Mouse (Mus musculus) hindbrain, embryonic 12.5 days (tissue): ENCODE measurements at regions not wholly inside any gene's neighbourhood (a gene's known extent, or its start where the extent isn't known, plus 50 kb on each side); places are given as distances from the start of the nearest gene placed in this dataset.

Source experiments
- ATAC-seq: fragments of 200-750 bp; cut with Nextera tagmentation; 2 replicates; pipeline ENCODE4 v1.8.0; 2017; ENCODE audit warnings: moderate TSS enrichment; ENCODE audit not compliant: low FRiP score
- H3K27ac ChIP-seq: fragments of 300-500 bp; sonication (generic); 2 replicates; pipeline ENCODE4 v1.5.1; 2016; ENCODE audit warnings: mild to moderate bottlenecking
- H3K27me3 ChIP-seq: fragments of 300-500 bp; sonication (generic); 2 replicates; pipeline ENCODE4 v1.6.1; 2016; ENCODE audit warnings: mild to moderate bottlenecking
- H3K36me3 ChIP-seq: fragments of 300-500 bp; sonication (generic); 2 replicates; pipeline ENCODE4 v1.6.1; 2016; ENCODE audit warnings: mild to moderate bottlenecking
- H3K4me1 ChIP-seq: fragments of 300-500 bp; sonication (generic); 2 replicates; pipeline ENCODE4 v1.6.1; 2016
- H3K4me2 ChIP-seq: fragments of 300-500 bp; sonication (generic); replicated peaks from 2 replicates; pipeline ENCODE4 v1.6.1; 2016; ENCODE audit warnings: mild to moderate bottlenecking
- H3K4me3 ChIP-seq: fragments of 300-500 bp; sonication (generic); 2 replicates; pipeline ENCODE4 v1.5.1; 2016; ENCODE audit warnings: mild to moderate bottlenecking
- H3K9ac ChIP-seq: fragments of 300-500 bp; sonication (generic); 2 replicates; pipeline ENCODE4 v1.6.1; 2016; ENCODE audit warnings: mild to moderate bottlenecking, moderate library complexity
- H3K9me3 ChIP-seq: fragments of 300-500 bp; sonication (generic); replicated peaks from 2 replicates; pipeline ENCODE4 v1.6.1; 2016; ENCODE audit warnings: mild to moderate bottlenecking
- WGBS: fragments of 180-500 bp; shearing (Covaris S2); methylation state at CpG from one replicate; pipeline ENCODE4 v1.1.7; 2016; 5-methylcytosine and 5-hydroxymethylcytosine counted together

DNA sequence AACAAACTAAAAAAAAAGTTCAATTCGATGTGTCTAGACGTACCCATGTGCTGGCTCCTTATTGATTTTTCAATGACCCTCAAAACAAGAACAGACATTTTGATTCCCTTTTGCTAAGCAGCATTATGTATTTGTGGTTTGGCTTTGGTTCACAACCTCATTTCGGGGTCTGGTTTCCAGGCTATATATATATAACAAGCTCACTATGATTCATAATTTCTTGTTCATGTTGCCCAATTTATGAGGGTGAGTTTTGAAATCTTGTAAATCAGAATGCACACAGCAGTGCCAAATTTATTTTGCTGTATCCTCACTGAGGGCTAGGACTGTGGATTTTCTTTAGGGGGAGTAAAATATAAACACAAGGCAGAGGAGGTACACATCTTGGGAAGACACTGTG is 177.0 kb downstream of the Calcrl start:
- no peak for ATAC-seq
- WGBS = 93% methylated on average over 3 of the region's 3 CpGs
- no peak overlapping the region for H3K27ac ChIP-seq

GRCm38 (mm10) chr2:84249871-84250270 is 175.3 kb downstream of the Calcrl start:
- 55% methylated on average over 3 of the region's 3 CpGs for WGBS

More for the DNA sequence above, 177.0 kb downstream of the Calcrl start:
- no peaks in the 10 kb centered on the region for H3K36me3 ChIP-seq
- no peaks in the 10 kb centered on the region for H3K27me3 ChIP-seq
- no peaks in the 10 kb centered on the region for H3K4me1 ChIP-seq
- H3K9ac ChIP-seq = no peak overlapping the region
- H3K9me3 ChIP-seq = no peaks in the 10 kb centered on the region
- H3K4me2 ChIP-seq = no peak overlapping the region
- no peak overlapping the region for H3K4me3 ChIP-seq

DNA sequence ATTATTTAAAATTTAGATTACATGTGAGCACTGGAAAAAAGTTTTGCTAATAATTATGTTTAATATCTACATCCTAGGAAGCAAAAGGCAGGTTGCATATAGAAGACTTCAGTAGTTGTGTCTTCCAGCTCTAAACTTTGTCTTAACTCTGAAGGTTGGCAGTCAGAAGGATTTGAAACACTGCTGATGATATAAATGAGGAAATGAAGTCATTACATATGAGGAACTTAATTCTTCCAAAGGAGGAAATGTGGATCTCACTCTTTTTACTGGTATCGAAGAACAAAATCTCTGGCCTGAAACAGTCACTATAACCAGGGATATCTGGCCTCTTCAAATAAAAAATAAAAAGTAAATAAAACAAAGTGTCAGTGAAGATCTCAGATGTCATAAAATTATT is 173.1 kb downstream of the Calcrl start:
- ATAC-seq = no peak
- H3K27me3 ChIP-seq = no peaks in the 10 kb centered on the region
- no peak overlapping the region for H3K4me2 ChIP-seq
- no peaks in the 10 kb centered on the region for H3K9me3 ChIP-seq
- no peak overlapping the region for H3K9ac ChIP-seq
- H3K27ac ChIP-seq = no peak overlapping the region
- 94% methylated on average over 1 of the region's 1 CpGs for WGBS
- no peaks in the 10 kb centered on the region for H3K36me3 ChIP-seq
- no peaks in the 10 kb centered on the region for H3K4me1 ChIP-seq
- no peak overlapping the region for H3K4me3 ChIP-seq

More at GRCm38 (mm10) chr2:84249871-84250270, 175.3 kb downstream of the Calcrl start:
- no peak overlapping the region for H3K9ac ChIP-seq
- H3K27me3 ChIP-seq = no peaks in the 10 kb centered on the region
- ATAC-seq = no peak
- H3K9me3 ChIP-seq = no peaks in the 10 kb centered on the region
- H3K27ac ChIP-seq = no peak overlapping the region
- no peaks in the 10 kb centered on the region for H3K4me1 ChIP-seq
- H3K4me2 ChIP-seq = no peak overlapping the region
- no peaks in the 10 kb centered on the region for H3K36me3 ChIP-seq
- H3K4me3 ChIP-seq = no peak overlapping the region

GRCm38 (mm10) chr2:84258339-84259006 is 166.7 kb downstream of the Calcrl start:
- Histone ChIP-seq H3K27me3 (no peaks in the 10 kb centered on the region), H3K36me3 (no peaks in the 10 kb centered on the region), H3K4me1 (no peaks in the 10 kb centered on the region), H3K9ac (no peak overlapping the region), H3K4me2 (no peak overlapping the region), H3K4me3 (no peak overlapping the region), H3K9me3 (no peaks in the 10 kb centered on the region), H3K27ac (no peak overlapping the region)
- WGBS = 92% methylated on average over 2 of the region's 2 CpGs
- ATAC-seq = no peak

GRCm38 (mm10) chr2:84259222-84259621 is 166.0 kb downstream of the Calcrl start:
- H3K4me1 ChIP-seq = no peaks in the 10 kb centered on the region
- H3K27me3 ChIP-seq = no peaks in the 10 kb centered on the region
- H3K4me3 ChIP-seq = no peak overlapping the region
- H3K36me3 ChIP-seq = no peaks in the 10 kb centered on the region
- no peak overlapping the region for H3K27ac ChIP-seq
- no peak overlapping the region for H3K4me2 ChIP-seq
- H3K9ac ChIP-seq = no peak overlapping the region
- no peak for ATAC-seq
- 89% methylated on average over 1 of the region's 1 CpGs for WGBS
- H3K9me3 ChIP-seq = no peaks in the 10 kb centered on the region

GRCm38 (mm10) chr2:84260701-84261100 is 164.5 kb downstream of the Calcrl start:
- 42% methylated on average over 4 of the region's 4 CpGs for WGBS
- H3K4me3 ChIP-seq = no peak overlapping the region
- no peak overlapping the region for H3K9ac ChIP-seq
- H3K4me1 ChIP-seq = no peaks in the 10 kb centered on the region
- H3K9me3 ChIP-seq = no peaks in the 10 kb centered on the region
- H3K36me3 ChIP-seq = no peaks in the 10 kb centered on the region
- no peaks in the 10 kb centered on the region for H3K27me3 ChIP-seq
- no peak for ATAC-seq
- no peak overlapping the region for H3K4me2 ChIP-seq
- H3K27ac ChIP-seq = no peak overlapping the region

GRCm38 (mm10) chr2:84261481-84261880 is 163.7 kb downstream of the Calcrl start:
- ATAC-seq = no peak
- Histone ChIP-seq H3K4me3 (no peak overlapping the region), H3K4me2 (no peak overlapping the region), H3K27me3 (no peaks in the 10 kb centered on the region), H3K4me1 (no peaks in the 10 kb centered on the region), H3K36me3 (no peaks in the 10 kb centered on the region), H3K9me3 (no peaks in the 10 kb centered on the region), H3K27ac (no peak overlapping the region), H3K9ac (no peak overlapping the region)
- 92% methylated on average over 5 of the region's 5 CpGs for WGBS

DNA sequence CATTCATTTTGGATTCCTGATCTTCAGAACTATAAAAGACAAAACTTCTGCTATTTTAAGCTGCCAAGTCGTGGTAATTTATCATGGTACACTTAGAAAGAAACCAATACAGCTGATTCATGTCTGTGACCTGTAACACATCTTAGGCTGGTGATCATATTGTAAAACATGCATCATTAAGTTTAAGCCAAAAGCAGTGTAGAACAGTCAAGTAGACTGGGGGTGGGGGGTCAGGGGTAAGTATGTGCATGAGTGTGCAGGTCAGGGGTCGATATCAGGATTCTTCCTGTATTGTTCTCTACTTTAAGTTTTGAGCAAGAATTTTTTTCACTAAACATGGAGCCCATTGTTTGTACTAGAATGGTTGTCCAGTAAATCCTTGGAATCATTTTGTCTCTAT is 160.7 kb downstream of the Calcrl start:
- 74% methylated on average over 2 of the region's 2 CpGs for WGBS
- Histone ChIP-seq H3K27me3 (no peaks in the 10 kb centered on the region), H3K36me3 (no peaks in the 10 kb centered on the region), H3K27ac (no peak overlapping the region), H3K9ac (no peak overlapping the region), H3K4me2 (no peak overlapping the region), H3K4me1 (no peaks in the 10 kb centered on the region), H3K9me3 (no peaks in the 10 kb centered on the region), H3K4me3 (no peak overlapping the region)
- no peak for ATAC-seq

- no peaks in the 10 kb centered on the region for H3K27me3 ChIP-seq
- no peak overlapping the region for H3K4me3 ChIP-seq
- no peak overlapping the region for H3K4me2 ChIP-seq
- no peaks in the 10 kb centered on the region for H3K4me1 ChIP-seq
- H3K36me3 ChIP-seq = no peaks in the 10 kb centered on the region
- no peaks in the 10 kb centered on the region for H3K9me3 ChIP-seq
- H3K9ac ChIP-seq = no peak overlapping the region
- no peak overlapping the region for H3K27ac ChIP-seq
- ATAC-seq = no peak
Observed at GRCm38 (mm10) chr2:84265002-84265401, 160.2 kb downstream of the Calcrl start.

DNA sequence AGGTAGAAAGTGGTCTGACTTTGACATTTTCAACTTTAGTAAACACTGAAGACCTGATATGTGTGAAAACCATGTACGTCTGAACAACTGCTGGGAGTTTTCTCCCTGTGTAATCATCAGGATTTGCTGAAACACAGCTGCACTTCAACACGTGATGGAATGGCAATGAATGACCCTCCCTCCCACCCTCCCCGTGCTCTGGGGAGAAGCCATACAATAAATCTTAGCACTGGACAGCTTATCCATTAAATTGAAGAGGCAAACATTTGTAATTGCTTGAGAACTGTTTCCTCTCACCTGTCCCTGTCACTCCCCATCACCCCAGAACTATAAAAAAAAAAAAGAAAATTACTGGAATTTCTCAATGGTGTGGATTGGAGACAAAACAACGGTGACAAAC is 159.1 kb downstream of the Calcrl start:
- no peak overlapping the region for H3K27ac ChIP-seq
- no peak overlapping the region for H3K4me3 ChIP-seq
- H3K9me3 ChIP-seq = no peaks in the 10 kb centered on the region
- H3K4me1 ChIP-seq = no peaks in the 10 kb centered on the region
- H3K27me3 ChIP-seq = no peaks in the 10 kb centered on the region
- H3K4me2 ChIP-seq = no peak overlapping the region
- no peak overlapping the region for H3K9ac ChIP-seq
- ATAC-seq = peak; percentile 54; the same call in 1 of the 2 replicates
- WGBS = 42% methylated on average over 4 of the region's 4 CpGs
- no peaks in the 10 kb centered on the region for H3K36me3 ChIP-seq

- H3K9me3 ChIP-seq = no peaks in the 10 kb centered on the region
- H3K27me3 ChIP-seq = no peaks in the 10 kb centered on the region
- H3K9ac ChIP-seq = no peak overlapping the region
- H3K4me1 ChIP-seq = no peaks in the 10 kb centered on the region
- H3K4me3 ChIP-seq = no peak overlapping the region
- H3K27ac ChIP-seq = no peak overlapping the region
- ATAC-seq = no peak
- no peak overlapping the region for H3K4me2 ChIP-seq
- WGBS = 58% methylated on average over 6 of the region's 6 CpGs
- H3K36me3 ChIP-seq = no peaks in the 10 kb centered on the region
Observed at GRCm38 (mm10) chr2:84266883-84267554, 158.2 kb downstream of the Calcrl start.

DNA sequence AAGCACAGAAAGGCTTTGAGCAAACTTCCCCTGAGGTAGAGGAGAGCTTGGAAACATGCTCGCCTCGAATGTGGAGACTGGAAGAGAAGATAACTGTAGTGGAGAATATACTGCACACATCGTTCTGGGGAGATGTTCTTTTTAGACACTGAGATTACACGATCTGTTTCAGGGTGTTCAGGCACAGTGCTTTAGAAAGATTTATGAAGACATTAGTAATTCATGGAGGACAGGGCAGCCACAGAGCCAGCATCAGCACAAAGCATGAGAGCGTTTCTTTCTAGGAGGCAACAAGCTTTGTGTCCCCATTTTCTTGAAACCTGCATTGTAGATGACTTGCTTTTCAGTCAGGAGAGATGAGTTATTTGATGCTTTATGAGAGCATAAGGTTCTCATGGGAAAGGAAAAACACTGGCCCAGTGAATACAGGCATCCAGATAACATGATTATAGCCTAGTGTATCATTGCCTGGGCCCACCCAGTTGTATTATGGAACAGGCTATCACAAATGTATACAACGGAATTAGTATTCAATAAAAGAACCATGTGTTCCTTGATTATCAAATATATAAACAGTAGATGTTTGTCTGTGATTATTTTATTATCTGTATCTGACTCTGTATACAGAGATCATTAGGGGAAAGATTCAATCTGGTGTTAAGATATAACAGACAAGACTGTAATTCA is 151.0 kb downstream of the Calcrl start:
- no peak for ATAC-seq
- Histone ChIP-seq H3K4me2 (no peak overlapping the region), H3K27me3 (no peaks in the 10 kb centered on the region), H3K27ac (no peak overlapping the region), H3K9me3 (no peaks in the 10 kb centered on the region), H3K9ac (no peak overlapping the region), H3K4me3 (no peak overlapping the region), H3K4me1 (no peaks in the 10 kb centered on the region), H3K36me3 (no peaks in the 10 kb centered on the region)
- 81% methylated on average over 6 of the region's 6 CpGs for WGBS

DNA sequence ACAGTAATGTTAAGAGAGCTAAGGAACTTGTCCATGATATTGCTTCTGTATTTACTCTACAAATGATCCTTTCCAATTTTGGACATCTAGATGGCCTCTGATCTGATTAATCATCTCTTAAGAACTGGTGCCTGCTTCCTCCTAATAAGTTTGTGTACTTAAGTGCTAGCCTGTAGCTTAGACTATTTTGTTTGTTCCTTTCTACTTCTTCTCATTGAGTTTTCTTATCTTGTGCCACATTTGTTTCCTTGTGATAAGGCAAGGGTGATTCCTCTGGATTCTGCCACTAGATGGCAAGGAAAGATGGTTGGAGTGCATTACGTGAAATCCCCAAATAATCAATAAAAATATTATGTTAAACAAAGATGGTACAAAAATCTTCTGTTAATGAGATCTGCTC is 148.0 kb downstream of the Calcrl start:
- 84% methylated on average over 1 of the region's 1 CpGs for WGBS

More for the DNA sequence above, 148.0 kb downstream of the Calcrl start:
- no peak overlapping the region for H3K4me2 ChIP-seq
- no peaks in the 10 kb centered on the region for H3K36me3 ChIP-seq
- ATAC-seq = no peak
- H3K4me3 ChIP-seq = no peak overlapping the region
- H3K9me3 ChIP-seq = no peaks in the 10 kb centered on the region
- no peak overlapping the region for H3K9ac ChIP-seq
- H3K27me3 ChIP-seq = no peaks in the 10 kb centered on the region
- no peak overlapping the region for H3K27ac ChIP-seq
- H3K4me1 ChIP-seq = no peaks in the 10 kb centered on the region
